Mouse (Mus musculus) kidney, adult 11 months (tissue): Measurements from ENCODE around the gene Lpar5.

Experiments
- DNase-seq: peaks from one replicate; pipeline ENCODE4 v3.0.0; 2022

The Lpar5 gene

GRCm38 (mm10) chr6:125129710-125130402, 62.1 kb downstream of the Lpar5 start:
- no peak for DNase-seq

- DNase-seq, result peak; percentile 88
These were observed 63.8 kb downstream of the Lpar5 start, which contains the start of gene Nop2 for GRCm38 (mm10) chr6:125131302-125132156. Gene Nop2 (plus strand): TSS chr6:125131909.
